Mouse (Mus musculus) spleen, postnatal 36 days (tissue): ENCODE measurements at regions not wholly inside any gene's neighbourhood (a gene's known extent, or its start where the extent isn't known, plus 50 kb on each side); places are given as distances from the start of the nearest gene placed in this dataset.

Source experiments
- DNase-seq, 2 experiments: peaks; one replicate each; pipeline ENCODE4 v3.0.0; 2022; ENCODE audit warnings: low spot score in 2 of 2, mixed read lengths in 1 of 2

DNA sequence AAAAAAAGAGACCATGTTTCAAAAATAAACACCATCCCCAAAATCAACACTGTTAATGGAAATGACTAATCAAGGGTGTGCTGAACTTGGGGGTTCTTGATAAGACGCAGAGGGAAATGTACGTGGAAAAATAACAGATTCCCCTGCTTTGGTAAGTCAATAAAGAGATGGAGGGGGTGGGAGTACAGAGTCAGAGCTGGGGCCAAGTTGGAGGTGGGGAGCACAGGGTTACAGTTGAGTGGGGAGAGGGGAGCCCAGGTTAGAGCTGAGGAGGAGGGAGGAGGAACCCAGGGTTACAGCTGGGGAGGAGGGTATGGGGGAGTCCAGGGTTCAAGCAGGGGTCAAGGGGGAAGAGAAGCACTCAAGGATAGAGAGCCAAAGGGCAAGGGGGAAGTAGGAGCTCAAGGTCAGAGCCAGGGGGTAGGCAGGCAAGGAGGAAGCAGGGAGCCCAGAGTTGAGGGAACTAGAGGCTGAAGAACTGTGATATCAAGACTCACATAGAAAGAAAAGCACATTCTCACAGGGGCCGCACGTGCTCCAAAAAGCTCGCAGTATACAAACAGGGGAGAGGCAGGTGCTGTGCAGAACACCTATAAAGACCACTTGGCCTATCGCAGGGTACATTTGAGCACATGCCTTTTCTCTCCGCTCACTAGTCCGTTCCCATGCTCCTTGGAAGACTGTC is 246.4 kb downstream of the Sox9 start:
- DNase-seq = no peak

DNA sequence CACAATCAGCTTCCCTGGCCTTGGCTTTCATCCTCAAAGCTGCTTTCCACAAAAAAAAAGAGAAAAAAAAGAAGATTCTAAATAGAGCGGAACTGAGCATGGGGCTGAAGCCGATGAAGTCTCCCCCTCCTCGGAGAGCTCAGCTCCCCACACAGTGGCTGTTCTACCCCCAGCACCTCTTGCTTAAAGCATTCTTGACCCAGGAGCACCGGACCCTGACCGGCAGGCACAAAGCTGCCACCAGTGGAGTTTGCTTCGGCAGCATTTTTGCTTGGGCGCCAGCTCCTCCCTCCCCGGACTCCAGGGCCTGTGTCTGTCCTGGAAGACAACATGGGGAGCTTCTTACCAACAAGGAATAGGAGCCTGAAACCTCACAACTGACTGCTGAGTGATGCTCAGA is 249.4 kb downstream of the Sox9 start:
- no peak for DNase-seq

DNA sequence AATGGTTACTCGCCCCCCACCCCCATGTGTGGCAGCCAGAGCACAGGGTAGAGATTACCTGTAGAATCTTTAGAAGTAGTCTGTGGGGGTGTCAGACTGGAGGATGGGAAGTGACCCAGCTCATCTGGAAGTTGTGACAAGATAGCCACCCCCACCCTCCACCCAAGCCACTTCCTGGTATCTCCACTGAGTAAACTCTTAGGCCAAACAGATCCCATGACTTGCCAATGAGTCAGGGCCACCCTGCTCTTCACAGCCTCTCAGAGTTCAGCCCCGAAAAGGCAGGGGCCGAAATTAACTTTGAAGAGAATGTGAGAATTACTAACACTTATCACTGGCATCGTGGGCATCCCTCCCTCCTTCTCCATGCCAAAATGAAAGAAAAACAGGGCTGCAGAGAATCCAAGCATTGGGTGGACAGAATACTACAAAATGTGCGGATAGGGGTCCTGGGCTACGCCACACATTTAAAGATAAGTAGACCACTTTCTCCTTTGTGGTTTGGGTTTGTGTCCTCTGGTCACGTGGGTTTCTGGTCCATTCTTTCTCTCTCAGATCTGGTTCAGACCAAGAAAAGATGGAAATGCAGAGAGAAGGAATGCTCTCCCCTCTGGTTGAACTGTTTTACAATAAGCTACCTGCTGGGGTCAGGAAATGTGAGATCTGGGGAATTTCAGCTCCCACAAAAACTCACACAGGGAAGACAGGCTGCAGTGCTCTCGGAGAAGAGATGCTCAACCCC is 250.6 kb downstream of the Sox9 start:
- DNase-seq = no peak

DNA sequence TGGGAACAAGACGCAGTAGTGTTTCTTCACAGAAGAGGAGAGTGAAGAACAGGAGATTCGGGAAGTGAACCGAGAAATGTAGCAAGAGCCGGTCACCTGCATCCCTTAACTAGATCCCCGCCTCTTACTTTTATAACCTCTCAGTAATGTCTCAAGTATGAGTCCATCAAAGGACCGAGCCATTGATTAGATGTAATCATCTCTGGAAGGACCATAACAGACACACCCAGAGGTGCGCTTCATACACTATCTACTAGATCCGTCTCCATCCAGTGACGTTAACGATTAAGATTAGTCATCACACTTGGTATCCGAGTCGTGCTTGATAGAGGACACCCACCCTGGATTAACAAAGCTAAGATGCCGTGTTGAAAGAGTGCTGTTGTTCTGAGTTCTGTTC is 252.9 kb downstream of the Sox9 start:
- no peak for DNase-seq

DNA sequence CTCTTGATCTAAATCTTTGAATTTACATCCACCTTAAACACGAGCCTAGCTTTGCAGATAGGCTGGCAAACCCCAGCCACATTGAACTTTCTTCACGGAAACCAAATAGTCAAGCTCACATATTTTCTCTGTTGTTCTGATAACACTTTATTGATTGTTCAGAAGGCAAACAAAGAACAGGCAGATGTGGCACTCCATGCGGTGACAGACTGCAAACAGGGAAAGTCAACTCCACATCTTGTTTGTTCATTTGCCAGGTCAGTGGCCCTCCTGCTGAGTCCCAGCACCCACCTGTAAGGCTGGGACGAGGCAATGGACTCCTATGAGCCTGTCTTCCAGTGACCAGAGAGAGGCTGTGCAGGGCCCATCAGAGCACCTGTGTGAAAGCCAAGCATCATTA is 255.7 kb downstream of the Sox9 start:
- DNase-seq = no peak

DNA sequence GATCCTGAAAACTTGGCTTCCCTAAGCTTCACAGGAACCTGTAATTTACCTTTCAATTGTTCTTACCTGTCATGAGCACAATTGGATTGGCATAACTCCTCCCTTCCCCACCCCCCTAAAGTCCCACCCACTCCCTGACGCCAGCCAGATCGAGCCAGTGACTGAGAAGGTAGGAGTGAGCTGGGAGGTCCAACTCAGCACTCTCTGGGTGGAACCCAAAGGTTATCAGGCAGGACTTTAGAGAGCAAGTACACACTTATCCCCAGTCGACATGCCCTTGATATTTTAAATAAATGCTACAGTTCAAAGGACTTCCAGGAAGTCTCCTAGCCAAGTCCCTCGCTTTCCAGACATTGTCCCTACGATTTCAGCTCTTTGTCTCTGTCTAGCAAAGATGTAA is 260.7 kb downstream of the Sox9 start:
- no peak for DNase-seq

DNA sequence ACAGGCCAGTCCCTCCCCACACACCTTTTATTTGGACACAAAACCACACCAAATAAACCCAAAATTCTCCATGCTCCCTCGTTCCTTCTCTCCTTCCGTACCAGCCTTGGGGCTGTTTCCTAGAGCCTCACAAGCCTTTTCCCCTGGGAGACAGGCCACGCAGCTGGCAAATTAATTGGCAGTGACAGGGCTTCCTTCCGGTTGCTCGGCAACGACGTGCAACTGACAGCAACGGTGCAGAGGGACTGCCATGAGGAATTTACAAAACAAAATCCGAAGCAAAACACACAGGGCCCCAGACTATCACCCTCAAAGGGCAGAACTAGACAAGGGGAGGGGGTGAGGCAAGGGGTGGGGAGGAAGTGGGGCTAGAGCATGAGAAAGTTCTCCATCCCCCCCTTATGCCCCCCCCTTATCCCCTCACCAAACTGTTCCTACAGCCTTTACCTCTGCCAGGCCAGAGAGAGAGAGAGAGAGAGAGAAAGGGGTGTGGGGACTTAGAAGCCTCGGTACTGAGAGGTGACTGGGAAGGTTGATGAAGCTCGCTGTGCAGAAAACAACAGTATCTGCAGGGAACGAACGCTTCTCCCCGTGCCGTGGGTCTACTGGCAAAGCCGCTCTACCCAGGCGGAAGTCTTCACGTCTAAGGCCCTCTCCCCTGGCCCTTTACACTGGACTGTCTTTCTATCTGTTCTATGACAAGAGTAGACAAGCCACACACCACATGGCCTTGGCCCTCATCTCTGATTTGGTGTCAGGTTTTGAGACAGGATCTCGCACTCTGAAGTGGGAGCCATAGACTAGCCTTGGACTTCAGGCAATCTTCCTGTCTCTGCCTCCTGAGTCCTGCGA is 264.4 kb downstream of the Sox9 start:
- no peak for DNase-seq

DNA sequence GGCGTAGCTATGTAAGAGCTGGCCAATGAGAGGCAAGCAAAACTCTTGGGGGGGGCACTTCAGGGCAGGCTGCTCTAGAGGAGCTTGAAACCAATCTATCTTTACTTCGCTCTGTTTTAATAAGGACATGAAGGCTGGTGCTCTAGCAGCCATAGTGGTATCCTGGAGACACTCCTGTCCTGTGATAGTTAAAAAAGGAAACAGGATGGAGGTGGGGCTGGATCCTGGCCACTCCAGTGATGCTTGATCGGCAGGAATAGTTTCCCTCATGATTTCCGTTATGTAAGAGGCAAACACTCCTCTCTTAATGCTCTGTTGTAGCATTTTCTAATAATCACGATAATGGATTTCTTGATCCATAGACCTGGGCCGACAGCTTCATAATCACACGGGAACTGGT is 266.1 kb downstream of the Sox9 start:
- no peak for DNase-seq

DNA sequence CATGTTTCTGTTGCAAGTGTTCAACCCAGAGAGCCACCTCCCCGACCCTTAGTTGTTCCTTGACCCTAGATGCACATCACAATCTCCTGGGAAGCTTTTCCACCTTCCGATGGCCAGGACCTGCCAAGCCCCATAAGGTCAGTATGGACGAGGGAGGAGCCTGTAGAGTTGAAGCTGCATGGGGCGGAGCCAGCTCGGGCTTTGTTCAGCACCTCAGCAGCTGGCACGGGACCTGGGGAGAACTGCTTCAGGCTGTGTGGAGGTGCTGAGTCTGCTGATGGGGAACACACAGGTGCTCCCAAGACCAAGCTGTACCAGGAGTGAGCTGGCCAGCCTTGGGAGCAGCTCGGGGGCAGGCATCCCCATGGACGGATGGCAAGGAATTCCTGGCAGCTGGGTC is 267.6 kb downstream of the Sox9 start:
- no peak for DNase-seq

DNA sequence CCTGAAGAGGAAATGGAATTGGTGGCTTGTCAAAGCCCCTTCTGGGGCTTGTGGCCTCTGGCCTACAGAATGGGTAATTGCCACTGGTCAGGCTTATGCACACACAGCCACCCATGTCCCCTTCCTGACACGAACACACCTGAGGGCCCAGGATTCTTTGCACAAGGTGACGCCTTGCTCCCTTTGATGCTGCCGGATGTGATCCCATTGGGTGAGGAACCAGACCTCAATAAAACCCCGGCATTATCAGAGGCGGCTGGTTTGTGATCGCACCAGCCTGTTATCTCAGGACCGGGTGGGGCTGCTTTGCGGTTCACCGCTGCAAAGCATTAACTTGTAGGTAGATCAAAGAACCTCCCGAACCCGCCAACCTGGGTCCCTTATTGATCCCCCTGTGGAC is 270.5 kb downstream of the Sox9 start:
- DNase-seq = no peak

DNA sequence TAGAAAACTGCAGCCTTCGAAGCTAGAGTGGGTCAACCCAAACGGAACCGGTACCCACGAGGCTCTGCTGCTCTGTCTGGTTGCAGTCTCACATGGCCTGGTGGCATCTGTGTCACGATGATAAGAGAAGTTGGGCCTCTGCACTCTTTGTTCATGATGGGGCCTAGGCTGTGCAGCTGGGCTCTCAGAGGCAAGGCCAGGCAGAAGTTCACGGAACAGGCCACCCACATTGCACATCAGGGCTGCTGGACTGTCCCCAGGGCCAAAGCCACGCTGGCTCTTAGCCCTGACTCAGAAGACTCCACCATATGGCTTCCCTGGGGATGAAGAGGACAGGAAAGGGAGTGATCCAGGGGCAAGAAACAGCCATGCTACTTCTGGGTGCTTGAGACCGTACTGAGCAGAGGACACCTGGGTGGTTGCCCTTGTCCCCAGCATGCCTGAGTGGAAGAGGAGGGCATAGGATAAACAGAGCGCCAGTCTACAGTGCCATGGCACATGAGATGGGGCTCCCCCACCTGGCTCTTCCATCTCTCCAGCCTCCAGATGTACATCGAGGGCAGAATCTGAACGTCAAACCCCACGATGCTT is 274.1 kb downstream of the Sox9 start:
- DNase-seq = no peak

DNA sequence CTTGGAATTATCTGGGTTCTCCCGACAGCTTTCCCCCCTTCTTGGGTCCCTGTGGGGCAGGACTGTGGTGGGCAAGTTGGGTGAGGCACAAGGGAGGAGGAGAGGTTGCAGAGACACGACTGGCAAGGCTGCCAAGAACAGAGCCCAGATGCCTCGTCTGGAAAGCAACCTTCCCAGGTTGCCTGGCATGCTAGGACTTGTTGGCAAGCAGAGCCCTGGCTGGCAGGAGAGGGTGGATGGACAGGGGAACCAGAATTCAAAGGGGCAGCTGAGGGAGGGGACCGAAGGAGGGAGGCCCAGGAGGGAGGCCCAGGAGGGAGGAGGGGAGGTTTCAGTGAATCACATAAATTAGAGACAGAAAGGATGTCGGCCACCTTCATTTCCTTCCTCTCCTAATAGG is 274.8 kb downstream of the Sox9 start:
- DNase-seq = no peak

DNA sequence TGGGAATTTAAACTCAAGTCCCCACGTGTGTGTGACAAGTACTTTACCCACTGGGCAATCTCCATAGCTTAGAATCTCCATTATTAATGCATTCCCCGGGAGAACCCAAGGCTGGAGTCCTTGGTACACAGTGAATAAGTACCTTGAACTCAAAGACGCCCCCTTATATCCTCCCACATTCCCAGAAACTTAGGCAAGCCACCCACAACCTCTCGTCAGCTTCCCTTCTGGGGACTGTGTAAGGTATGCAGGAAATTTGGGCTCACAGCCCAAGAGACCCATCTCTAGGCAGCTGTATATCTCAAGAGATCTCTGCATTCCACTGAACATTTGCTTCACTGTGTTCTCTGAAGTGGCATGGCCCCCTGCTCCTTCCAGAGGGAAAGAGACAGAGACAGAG is 288.3 kb downstream of the Sox9 start:
- DNase-seq = no peak

DNA sequence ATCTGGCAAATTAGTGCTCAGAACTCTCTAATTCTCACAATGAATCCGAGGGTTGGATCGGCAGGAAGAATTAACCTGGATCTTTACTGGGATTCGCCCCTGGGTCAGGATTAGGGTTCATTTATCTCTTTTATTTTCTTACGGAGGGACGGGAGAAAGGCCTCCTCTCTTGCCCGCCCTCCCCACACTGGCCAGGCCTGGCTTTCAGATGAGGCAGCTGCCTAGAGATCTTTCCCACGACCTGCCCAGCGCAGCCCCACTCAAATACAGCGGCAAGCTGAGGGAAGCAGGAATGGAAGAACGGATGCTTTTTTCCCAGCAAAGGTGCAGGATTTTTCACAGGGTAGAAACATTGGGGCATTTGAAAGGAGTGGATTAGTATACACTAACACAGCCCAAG is 289.9 kb downstream of the Sox9 start:
- DNase-seq = no peak

DNA sequence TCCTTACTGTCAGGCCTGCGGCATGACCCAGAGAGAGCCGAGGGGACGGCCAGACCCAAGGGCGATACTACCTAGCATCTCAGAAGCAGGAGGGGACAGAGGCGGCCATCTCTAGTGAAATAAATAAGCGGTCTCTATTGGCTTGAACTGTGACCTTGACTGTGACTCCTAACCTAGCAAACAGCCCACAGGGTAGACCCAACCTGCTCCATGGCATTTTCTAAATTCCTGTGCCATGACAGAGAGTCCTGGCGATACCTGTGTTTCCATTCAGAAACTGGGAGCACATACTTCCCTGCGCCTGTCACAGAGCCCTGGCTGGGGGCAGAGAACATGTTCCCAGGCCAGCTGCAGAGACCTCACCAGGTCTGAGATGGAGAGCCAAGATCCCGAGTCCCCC is 292.3 kb downstream of the Sox9 start:
- no peak for DNase-seq

DNA sequence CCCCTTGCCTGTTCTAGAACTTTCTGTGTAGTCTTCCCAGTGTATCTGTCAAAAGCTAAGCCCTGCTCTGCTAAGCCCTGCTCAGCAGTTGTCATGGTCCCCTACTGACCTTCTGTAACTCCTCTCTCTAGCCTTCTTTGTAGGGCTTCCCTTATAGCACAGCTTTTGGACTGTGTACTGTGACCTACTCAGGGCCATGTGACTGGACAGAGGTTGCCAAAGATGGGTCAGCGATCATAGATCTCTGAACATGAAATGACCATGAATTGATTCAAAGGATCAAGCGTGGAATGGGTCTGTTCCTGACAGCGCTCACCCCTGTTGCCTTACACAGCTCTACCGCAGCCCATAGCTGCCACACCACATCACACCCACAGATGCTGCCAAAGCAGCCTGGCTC is 294.3 kb downstream of the Sox9 start:
- no peak for DNase-seq

DNA sequence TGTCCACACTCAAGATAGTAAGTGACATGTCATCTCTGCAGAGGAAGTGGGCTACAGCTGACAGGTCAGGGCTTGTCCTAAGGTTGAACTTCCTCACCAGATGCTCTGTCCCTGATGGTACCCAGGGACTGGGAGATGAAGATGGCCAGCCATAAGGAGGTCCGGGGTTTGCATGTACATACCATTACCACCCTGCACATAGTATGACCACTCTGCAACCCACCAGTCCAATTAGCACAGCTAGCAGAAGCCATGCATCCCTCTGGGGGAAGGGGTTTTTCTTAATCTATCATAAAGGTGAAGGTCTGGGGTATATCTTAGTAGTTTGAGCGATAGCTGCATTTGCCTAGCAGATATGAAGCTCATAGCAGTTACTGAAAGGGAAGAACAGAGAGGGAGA is 298.3 kb downstream of the Sox9 start:
- DNase-seq = no peak

DNA sequence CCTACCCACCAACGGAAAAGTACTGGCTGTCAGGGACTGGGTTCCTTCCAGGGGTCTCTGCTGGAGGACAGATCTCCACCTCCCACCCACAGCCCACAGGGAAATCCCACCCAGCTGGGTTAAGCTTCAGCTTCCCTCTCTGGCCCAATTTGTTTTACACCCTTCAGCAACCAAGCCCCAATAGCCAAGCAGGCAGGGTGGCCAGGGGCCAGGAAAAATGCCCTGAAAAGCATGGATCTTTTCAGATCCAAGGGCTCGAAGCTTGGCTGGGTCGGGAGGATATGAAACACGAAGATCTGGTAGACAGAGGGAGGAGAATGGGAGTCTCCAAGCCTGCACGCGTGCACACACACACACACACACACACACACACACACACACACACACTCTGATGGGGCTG is 302.4 kb downstream of the Sox9 start:
- no peak for DNase-seq

DNA sequence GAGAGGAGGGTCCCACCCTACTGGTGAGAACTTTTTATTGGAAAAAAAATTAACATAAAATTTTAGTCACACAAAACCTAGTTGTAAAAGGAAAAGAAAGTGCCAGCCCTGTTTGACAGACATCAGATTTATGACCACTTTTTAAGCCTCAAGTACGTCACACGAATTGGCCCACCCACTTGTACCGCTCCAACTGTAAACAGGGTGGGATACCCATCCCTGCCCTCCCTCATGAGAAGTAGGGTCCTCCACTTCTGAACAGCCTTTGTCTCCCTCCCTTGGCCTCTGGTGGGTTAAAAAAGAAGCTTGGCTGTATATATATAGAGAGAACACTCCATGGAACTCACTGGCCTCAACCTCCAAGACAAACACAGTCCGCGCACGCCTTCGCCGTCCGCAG is 303.5 kb downstream of the Sox9 start:
- DNase-seq = no peak

DNA sequence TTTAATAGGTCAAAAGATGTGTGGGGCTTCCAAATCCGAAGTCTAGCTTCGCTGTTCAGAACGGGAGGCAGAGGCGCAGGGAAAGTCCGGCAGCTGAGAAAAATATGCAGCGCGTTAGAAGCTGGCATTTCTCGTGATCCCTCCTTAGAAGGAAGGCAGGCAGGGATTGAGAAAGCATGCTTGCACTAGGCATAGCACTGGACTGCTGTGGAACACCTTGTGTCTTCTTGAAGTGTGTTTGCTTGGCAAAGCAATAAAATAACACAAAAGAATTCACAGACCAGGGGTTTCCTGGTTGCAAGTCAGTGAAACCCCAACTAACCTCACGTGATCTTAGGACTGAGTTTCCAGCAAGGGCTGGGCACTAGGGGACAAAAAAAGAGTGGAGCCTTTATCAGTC is 305.1 kb downstream of the Sox9 start:
- no peak for DNase-seq

DNA sequence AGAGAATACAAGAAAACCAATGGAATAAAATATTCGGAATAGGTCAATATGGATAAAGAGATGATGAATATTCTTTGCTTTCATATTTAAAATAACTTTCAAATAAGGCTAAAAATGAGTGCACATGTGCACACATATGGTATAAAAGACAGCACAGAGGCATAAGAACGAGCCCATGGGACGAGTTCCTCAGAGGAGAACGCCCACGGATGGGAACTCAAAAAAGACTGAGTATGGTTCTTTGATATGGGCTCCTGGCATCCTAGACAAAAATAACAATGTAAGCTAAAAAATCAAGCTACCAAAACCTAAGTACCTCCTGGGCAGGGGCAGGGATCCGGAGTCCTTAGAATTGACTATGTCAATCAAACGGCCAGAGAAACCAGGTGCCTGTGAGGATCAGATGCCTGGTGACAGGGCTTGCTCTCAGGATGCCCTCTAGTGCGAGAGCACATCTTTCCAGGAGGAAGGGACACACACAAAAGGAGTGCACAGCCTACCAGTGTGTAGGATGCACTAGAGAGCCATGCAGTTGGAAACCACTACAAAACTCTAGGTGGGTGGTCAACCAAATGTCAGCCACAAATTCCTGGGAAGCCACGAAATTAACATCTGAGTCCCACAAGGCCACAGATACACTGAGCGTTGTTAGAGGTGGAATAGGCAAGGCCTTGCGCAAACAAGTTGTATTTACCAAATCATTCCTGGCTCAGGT is 307.8 kb downstream of the Sox9 start:
- no peak for DNase-seq
